Mouse (Mus musculus) midbrain, embryonic 15.5 days (tissue): ENCODE results near the gene Lgmn. TPM values are rescaled to one million over a fixed set of nuclear protein-coding genes. Genes with fewer than 3 reads are reported as not detected.

Source experiments
- ATAC-seq: fragments of 200-750 bp; cut with Nextera tagmentation; replicated peaks from 2 replicates; pipeline ENCODE4 v1.8.0; 2017; ENCODE audit warnings: moderate TSS enrichment
- H3K27ac ChIP-seq: fragments of 300-500 bp; sonication (generic); 2 replicates; pipeline ENCODE4 v1.5.1; 2015; ENCODE audit warnings: mild to moderate bottlenecking, inconsistent platforms
- H3K27me3 ChIP-seq: fragments of 300-500 bp; sonication (generic); replicated peaks from 2 replicates; pipeline ENCODE4 v1.6.1; 2015; ENCODE audit warnings: inconsistent platforms
- H3K36me3 ChIP-seq: fragments of 300-500 bp; sonication (generic); replicated peaks from 2 replicates; pipeline ENCODE4 v1.6.1; 2015; ENCODE audit warnings: inconsistent platforms
- H3K4me1 ChIP-seq: fragments of 300-500 bp; sonication (generic); 2 replicates; pipeline ENCODE4 v1.6.1; 2015; ENCODE audit warnings: inconsistent platforms
- H3K4me2 ChIP-seq: fragments of 300-500 bp; sonication (generic); 2 replicates; pipeline ENCODE4 v1.6.1; 2015; ENCODE audit warnings: inconsistent platforms, mild to moderate bottlenecking, moderate library complexity
- H3K4me3 ChIP-seq: fragments of 300-500 bp; sonication (generic); 2 replicates; pipeline ENCODE4 v1.5.1; 2015; ENCODE audit warnings: mild to moderate bottlenecking, inconsistent platforms
- H3K9ac ChIP-seq: fragments of 300-500 bp; sonication (generic); 2 replicates; pipeline ENCODE4 v1.6.1; 2015; ENCODE audit warnings: mild to moderate bottlenecking, inconsistent platforms
- H3K9me3 ChIP-seq: fragments of 300-500 bp; sonication (generic); 2 replicates; pipeline ENCODE4 v1.6.1; 2016; ENCODE audit warnings: inconsistent platforms
- WGBS: fragments of 180-500 bp; shearing (Covaris S2); methylation state at CpG from one replicate; pipeline ENCODE4 v1.1.7; 2015; ENCODE audit warnings: mixed read lengths; 5-methylcytosine and 5-hydroxymethylcytosine counted together
- polyA plus RNA-seq: library from polyadenylated mRNA; unstranded; fragments of >200 nt; fragmentation: Nextera tagmentation; extraction: Ambion mirVana; gene quantifications from 2 replicates; pipeline ENCODE4 v1.2.1, GENCODE M21; 2015

Gene Lgmn
- polyA plus RNA-seq, 1 experiment from 2014 or later: 87.7 TPM

DNA sequence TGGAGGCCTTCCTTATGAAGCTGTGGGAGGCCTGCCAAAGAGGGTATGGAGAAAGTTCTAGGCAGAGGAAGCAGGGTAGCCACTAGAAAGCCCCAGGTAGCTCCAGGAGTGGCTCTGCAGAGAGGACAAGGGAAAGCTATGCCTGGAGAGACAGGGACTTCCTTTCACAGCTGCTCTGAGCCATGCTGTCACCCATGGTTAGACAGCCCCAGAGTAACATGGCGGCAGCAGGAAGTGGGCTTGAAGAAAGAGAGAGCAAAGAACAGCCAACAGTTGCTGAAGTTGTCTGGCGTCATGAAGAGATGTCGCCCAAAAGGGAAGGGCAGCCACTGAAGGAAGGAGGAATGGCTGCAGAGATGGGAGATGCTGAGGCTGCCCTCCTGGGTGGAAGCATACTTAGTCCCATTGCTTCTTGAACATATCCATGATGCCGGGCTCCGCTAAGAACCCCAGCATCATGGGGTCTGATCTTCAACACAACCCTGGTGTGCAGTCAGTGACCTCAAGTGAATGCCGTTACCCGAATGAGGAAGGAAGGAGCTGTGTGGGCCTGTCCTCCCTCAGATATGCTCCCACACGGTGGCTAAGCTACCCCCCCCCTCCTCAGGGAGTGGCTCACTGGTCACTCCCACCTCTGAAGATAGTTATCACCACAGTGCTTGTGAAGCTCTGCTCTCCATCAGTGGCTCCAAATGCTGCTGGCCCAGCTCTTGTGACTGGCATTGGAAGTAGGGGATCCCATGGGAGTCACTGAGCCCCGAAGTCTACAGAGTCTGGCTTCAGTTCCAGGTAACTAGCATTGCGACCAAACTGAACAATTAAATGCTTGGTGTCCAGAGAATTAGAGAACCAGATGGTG lies 85.3 kb downstream of the Lgmn start:
- 84% methylated on average over 10 of the region's 10 CpGs for WGBS
- Histone ChIP-seq H3K27me3 (no peaks in the 10 kb centered on the region), H3K9me3 (no peaks in the 10 kb centered on the region), H3K27ac (no peak overlapping the region), H3K9ac (no peak overlapping the region), H3K4me1 (no peaks in the 10 kb centered on the region), H3K4me3 (no peak overlapping the region), H3K36me3 (no peaks in the 10 kb centered on the region), H3K4me2 (no peak overlapping the region)
- no peak for ATAC-seq

DNA sequence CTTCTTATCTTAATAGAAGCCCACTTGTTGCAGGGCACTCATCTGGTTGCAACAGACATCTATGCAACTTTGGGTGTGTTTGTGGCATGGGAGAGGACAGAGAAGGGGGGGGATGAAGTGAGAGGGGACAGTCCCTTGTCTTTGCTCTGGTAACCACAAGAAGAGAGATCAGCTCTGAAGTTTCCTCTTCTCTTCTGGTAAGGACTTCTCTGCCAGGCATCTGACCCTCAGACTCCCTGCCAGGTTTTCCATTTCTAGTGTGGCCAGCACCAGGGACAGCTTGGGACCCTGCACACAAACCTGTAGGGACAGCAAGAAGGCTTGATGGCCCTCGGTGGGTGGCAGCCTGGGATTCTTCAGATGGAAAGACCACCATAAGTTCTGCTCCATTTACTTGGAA lies 88.6 kb downstream of the Lgmn start:
- Histone ChIP-seq H3K4me1 (no peaks in the 10 kb centered on the region), H3K9me3 (no peaks in the 10 kb centered on the region), H3K27me3 (no peaks in the 10 kb centered on the region), H3K9ac (no peak overlapping the region), H3K4me2 (no peak overlapping the region), H3K36me3 (no peaks in the 10 kb centered on the region), H3K27ac (no peak overlapping the region), H3K4me3 (no peak overlapping the region)
- 89% methylated on average over 1 of the region's 1 CpGs for WGBS
- ATAC-seq: no peak

DNA sequence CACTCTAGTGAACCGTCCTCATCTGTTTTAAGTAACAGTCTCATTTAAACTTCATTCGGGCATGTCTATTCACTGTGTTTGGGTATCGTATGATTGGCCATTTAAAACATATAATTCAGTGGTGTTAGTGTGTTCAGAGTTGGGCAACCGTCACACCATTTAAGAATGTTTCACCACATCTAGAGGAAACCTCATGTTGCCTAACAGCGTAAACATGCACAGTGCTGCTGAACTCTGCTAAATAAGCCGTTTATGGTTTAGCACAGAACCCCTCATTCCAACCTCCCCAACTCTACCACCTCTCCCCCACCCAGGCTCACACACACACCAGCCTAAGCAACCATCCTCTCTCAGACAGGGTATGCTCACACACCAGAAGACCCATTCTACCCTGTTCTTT lies 91.2 kb downstream of the Lgmn start:
- no peaks in the 10 kb centered on the region for H3K4me1 ChIP-seq
- H3K9me3 ChIP-seq: no peaks in the 10 kb centered on the region
- H3K27me3 ChIP-seq: no peaks in the 10 kb centered on the region
- H3K4me3 ChIP-seq: no peak overlapping the region
- 94% methylated on average over 6 of the region's 6 CpGs for WGBS
- H3K4me2 ChIP-seq: no peak overlapping the region
- no peak for ATAC-seq
- H3K36me3 ChIP-seq: no peaks in the 10 kb centered on the region
- no peak overlapping the region for H3K9ac ChIP-seq
- H3K27ac ChIP-seq: no peak overlapping the region

DNA sequence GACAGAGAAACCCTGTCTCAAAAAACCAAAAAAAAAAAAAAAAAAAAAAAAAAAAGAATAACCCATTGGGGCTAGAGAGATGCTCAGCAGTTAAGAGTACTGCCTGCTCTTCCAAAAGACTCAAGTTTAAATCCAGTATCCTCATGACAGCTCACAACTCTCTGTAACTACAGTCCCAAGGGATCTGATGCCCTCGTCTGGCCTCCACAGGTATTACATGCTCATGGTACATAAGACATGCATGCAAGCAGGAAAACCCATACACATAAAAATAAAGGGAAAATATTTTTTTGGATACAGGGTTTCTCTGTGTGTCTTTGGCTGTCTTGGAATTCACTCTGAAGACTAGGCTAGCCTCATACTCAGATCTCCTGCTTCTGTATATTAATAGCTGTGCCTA lies 93.1 kb downstream of the Lgmn start:
- Histone ChIP-seq H3K9ac (no peak overlapping the region), H3K27ac (no peak overlapping the region), H3K4me1 (0 out of 2 replicates have a peak, but pooled peaks cover 3% of the 10 kb centered on the region), H3K27me3 (no peaks in the 10 kb centered on the region), H3K36me3 (no peaks in the 10 kb centered on the region), H3K9me3 (no peaks in the 10 kb centered on the region), H3K4me3 (no peak overlapping the region), H3K4me2 (no peak overlapping the region)
- ATAC-seq: no peak
- 6% methylated on average over 1 of the region's 1 CpGs for WGBS

DNA sequence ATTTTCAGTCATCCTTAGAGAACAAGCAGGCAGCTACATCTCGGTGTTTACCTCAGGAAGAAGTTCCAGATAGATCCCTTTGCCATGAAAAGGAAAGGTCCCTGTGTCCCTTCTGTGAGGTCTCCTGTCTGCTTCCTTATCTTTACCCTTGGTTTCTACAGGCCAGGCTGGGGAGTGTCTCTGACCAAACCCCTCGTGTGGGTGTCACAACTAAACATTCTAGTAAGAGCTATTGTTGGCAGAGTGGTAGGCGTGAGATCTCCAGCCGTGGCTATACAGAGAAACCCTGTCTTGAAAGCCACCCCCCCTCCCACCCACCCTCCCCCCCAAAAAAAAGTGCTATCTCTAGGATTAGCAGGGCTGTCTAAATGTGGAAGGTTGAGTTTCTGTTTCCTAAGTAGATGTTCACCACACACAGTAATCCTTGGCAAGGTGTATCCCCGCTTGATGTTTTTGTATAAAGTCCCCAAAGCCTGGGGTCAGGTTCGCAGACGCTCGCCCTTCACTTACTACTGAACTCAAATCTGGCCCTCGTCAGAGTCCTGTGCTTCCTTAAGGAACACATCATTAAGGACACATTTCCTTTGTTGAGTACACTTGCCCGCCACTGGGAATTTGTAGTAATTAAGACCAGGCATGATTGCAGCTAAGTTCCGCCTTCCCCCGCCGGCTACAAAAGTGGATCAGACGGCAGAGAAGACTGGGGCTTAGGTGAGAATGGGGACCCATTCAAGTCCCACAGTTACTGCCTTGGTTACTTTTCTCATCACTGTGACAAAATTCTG lies 94.4 kb downstream of the Lgmn start:
- Histone ChIP-seq H3K27me3 (no peaks in the 10 kb centered on the region), H3K27ac (no peak overlapping the region), H3K4me3 (no peak overlapping the region), H3K36me3 (no peaks in the 10 kb centered on the region), H3K4me2 (no peak overlapping the region), H3K9me3 (no peaks in the 10 kb centered on the region), H3K9ac (no peak overlapping the region), H3K4me1 (0 out of 2 replicates have a peak, but pooled peaks cover 3% of the 10 kb centered on the region)
- ATAC-seq: no peak
- 81% methylated on average over 14 of the region's 14 CpGs for WGBS

Other genes starting within 250 kb of the Lgmn start
- 2.4 and 2.8 TPM in 2 replicates for gene Rin3, start 156.8 kb downstream of the Lgmn start, polyA plus RNA-seq
- 25.5 and 31.0 TPM in 2 replicates for gene Golga5, start 29.3 kb upstream of the Lgmn start, polyA plus RNA-seq
- 152 and 155 TPM in 2 replicates for gene Chga, start 115.2 kb upstream of the Lgmn start, polyA plus RNA-seq